Mouse (Mus musculus) kidney, embryonic 15.5 days (tissue): ENCODE measurements around the gene Kitl. TPM values are rescaled to one million over a fixed set of nuclear protein-coding genes. Genes with fewer than 3 reads are reported as not detected.

ENCODE experiments used
- ATAC-seq: fragments of 200-750 bp; cut with Nextera tagmentation; replicated peaks from 2 replicates; pipeline ENCODE4 v1.8.0; 2017; ENCODE audit warnings: moderate TSS enrichment; ENCODE audit not compliant: low FRiP score
- H3K27ac ChIP-seq: fragments of 300-500 bp; sonication (generic); 2 replicates; pipeline ENCODE4 v1.5.1; 2015; ENCODE audit warnings: mild to moderate bottlenecking, inconsistent platforms
- H3K27me3 ChIP-seq: fragments of 300-500 bp; sonication (generic); 2 replicates; pipeline ENCODE4 v1.6.1; 2015; ENCODE audit warnings: inconsistent platforms
- H3K36me3 ChIP-seq: fragments of 300-500 bp; sonication (generic); 2 replicates; pipeline ENCODE4 v1.6.1; 2015; ENCODE audit warnings: inconsistent platforms
- H3K4me1 ChIP-seq: fragments of 300-500 bp; sonication (generic); 2 replicates; pipeline ENCODE4 v1.6.1; 2015; ENCODE audit warnings: inconsistent platforms
- H3K4me2 ChIP-seq: fragments of 300-500 bp; sonication (generic); 2 replicates; pipeline ENCODE4 v1.6.1; 2015; ENCODE audit warnings: moderate library complexity, mild to moderate bottlenecking, inconsistent platforms
- H3K4me3 ChIP-seq: fragments of 300-500 bp; sonication (generic); replicated peaks from 2 replicates; pipeline ENCODE4 v1.5.1; 2015; ENCODE audit warnings: mild to moderate bottlenecking, inconsistent platforms
- H3K9ac ChIP-seq: fragments of 300-500 bp; sonication (generic); 2 replicates; pipeline ENCODE4 v1.6.1; 2015; ENCODE audit warnings: mild to moderate bottlenecking, inconsistent platforms
- H3K9me3 ChIP-seq: fragments of 300-500 bp; sonication (generic); replicated peaks from 2 replicates; pipeline ENCODE4 v1.6.1; 2016; ENCODE audit warnings: inconsistent platforms
- WGBS: fragments of 180-500 bp; shearing (Covaris S2); methylation state at CpG from one replicate; pipeline ENCODE4 v1.1.7; 2015; ENCODE audit warnings: mixed read lengths; 5-methylcytosine and 5-hydroxymethylcytosine counted together
- polyA plus RNA-seq: library from polyadenylated mRNA; unstranded; fragments of >200 nt; fragmentation: Nextera tagmentation; extraction: Ambion mirVana; gene quantifications from 2 replicates; pipeline ENCODE4 v1.2.1, GENCODE M21; 2015

Kitl gene
- 24.3 and 26.3 TPM in 2 replicates for polyA plus RNA-seq

DNA sequence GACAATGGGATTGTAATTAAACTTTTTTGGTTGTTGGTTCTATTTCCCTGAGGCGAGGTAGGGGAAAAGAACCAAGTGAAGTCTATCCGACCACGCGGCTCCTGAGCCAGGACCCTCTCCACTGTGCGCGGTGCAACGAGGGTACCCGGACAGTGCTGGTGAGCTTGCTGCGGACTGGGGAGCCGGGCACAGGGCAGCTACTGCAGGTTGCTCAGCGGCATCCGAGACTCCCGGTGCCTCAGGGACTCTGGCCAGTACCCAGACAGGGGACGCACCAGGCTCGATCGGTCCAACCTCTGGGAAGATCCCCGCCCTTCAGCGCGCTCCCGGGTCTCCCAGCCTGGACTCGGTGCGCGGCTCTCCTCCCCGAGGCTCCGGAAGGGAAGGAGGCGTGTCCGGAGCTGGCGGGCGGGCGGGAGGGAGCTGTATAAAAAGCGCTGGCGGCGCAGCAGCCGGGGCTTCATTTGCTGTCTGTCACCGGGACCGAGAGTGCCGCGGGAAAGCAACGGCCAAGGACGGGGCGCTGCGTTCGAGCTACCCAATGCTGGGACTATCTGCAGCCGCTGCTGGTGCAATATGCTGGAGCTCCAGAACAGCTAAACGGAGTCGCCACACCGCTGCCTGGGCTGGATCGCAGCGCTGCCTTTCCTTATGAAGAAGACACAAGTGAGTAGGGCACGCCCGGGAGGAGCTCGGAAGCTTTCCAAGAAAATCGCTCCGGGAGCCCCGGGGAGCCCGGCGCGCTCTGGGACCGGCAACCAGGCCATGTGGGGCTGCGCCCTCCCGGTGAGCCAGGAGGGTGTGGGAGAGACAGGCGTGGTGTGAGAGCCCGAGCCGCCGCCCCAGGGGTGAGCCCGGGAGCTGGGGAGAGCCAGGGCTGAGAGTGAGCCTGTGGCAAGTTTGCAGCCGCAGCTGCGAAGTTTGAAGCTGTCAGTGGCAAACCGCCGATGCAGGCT is at the start of gene Kitl:
Gene Kitl, plus strand, starts transcription at position 261 of the 956 bp plus-strand sequence.
- H3K36me3 ChIP-seq: no peaks in the 10 kb centered on the region
- H3K4me2 ChIP-seq: peak within 1 kb of the TSS; percentile 96
- peak within 1 kb of the TSS; percentile 76 for H3K9ac ChIP-seq
- H3K9me3 ChIP-seq: no peaks in the 10 kb centered on the region
- H3K4me1 ChIP-seq: peaks cover 32% of the 10 kb centered on the region
- peaks cover 36% of the 10 kb centered on the region for H3K27me3 ChIP-seq
- under 1% methylated on average over 68 of the region's 70 CpGs for WGBS
- H3K4me3 ChIP-seq: peak within 1 kb of the TSS; percentile 83
- ATAC-seq: peak; percentile 94
- H3K27ac ChIP-seq: peak within 1 kb of the TSS; percentile 78

GRCm38 (mm10) chr10:99972866-99973265 is 42.6 kb upstream of the Kitl start:
- H3K36me3 ChIP-seq: no peaks in the 10 kb centered on the region
- H3K9ac ChIP-seq: no peak overlapping the region
- ATAC-seq: peak; percentile 52; the same call in 1 of the 2 replicates
- H3K27ac ChIP-seq: no peak overlapping the region
- no peak overlapping the region for H3K4me3 ChIP-seq
- 0 out of 2 replicates have a peak overlapping the region, but pooled peaks have one; percentile 5 for H3K4me2 ChIP-seq
- H3K9me3 ChIP-seq: no peaks in the 10 kb centered on the region
- H3K4me1 ChIP-seq: no peaks in the 10 kb centered on the region
- no peaks in the 10 kb centered on the region for H3K27me3 ChIP-seq
- WGBS: 58% methylated on average over 8 of the region's 8 CpGs

- Histone ChIP-seq H3K4me1 (no peaks in the 10 kb centered on the region), H3K4me3 (no peak overlapping the region), H3K27me3 (no peaks in the 10 kb centered on the region), H3K9ac (no peak overlapping the region), H3K9me3 (no peaks in the 10 kb centered on the region), H3K36me3 (no peaks in the 10 kb centered on the region), H3K4me2 (no peak overlapping the region), H3K27ac (no peak overlapping the region)
- WGBS: 76% methylated on average over 3 of the region's 3 CpGs
- no peak for ATAC-seq
These were observed 35.3 kb upstream of the Kitl start for GRCm38 (mm10) chr10:99980096-99980495.

- H3K27ac ChIP-seq: no peak overlapping the region
- ATAC-seq: no peak
These were observed 34.5 kb upstream of the Kitl start for GRCm38 (mm10) chr10:99980916-99981315.

GRCm38 (mm10) chr10:99981887-99982286 is 33.5 kb upstream of the Kitl start:
- H3K27ac ChIP-seq: no peak overlapping the region
- WGBS: 89% methylated on average over 5 of the region's 5 CpGs
- no peak overlapping the region for H3K4me3 ChIP-seq
- no peak overlapping the region for H3K9ac ChIP-seq
- H3K36me3 ChIP-seq: no peaks in the 10 kb centered on the region
- no peaks in the 10 kb centered on the region for H3K9me3 ChIP-seq
- no peaks in the 10 kb centered on the region for H3K27me3 ChIP-seq
- no peaks in the 10 kb centered on the region; the same call in 1 of the 2 replicates for H3K4me1 ChIP-seq
- no peak overlapping the region for H3K4me2 ChIP-seq
- no peak for ATAC-seq

More at GRCm38 (mm10) chr10:99980916-99981315, 34.5 kb upstream of the Kitl start:
- H3K36me3 ChIP-seq: no peaks in the 10 kb centered on the region
- no peaks in the 10 kb centered on the region for H3K9me3 ChIP-seq
- 65% methylated on average over 2 of the region's 2 CpGs for WGBS
- H3K4me3 ChIP-seq: no peak overlapping the region
- H3K27me3 ChIP-seq: no peaks in the 10 kb centered on the region
- no peaks in the 10 kb centered on the region for H3K4me1 ChIP-seq
- no peak overlapping the region for H3K9ac ChIP-seq
- H3K4me2 ChIP-seq: no peak overlapping the region

DNA sequence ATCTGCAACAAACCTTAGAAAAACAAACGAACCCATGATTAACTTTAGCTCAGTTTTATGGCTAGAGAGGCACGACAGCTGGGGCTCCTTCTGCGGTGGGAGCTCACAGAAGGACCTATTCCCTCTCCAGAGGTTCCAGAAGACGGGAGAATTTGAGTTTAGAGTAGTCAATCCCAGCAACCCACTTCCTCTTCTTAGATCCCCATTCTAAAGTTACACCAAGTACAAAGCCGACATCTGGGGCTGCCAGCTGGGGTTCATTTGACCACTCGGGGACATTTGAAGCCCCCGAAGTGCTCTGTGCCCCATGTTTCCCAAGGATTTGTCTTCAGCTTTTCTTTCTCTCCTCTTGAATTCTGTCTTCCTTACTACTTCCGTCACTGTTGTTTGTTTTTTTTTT is 28.7 kb upstream of the Kitl start:
- Histone ChIP-seq H3K4me2 (peak overlapping the region; percentile 45), H3K9me3 (no peaks in the 10 kb centered on the region), H3K4me1 (peaks cover 5% of the 10 kb centered on the region), H3K9ac (no peak overlapping the region), H3K27ac (no peak overlapping the region), H3K36me3 (no peaks in the 10 kb centered on the region), H3K4me3 (no peak overlapping the region), H3K27me3 (no peaks in the 10 kb centered on the region)
- ATAC-seq: no peak
- 35% methylated on average over 8 of the region's 8 CpGs for WGBS

DNA sequence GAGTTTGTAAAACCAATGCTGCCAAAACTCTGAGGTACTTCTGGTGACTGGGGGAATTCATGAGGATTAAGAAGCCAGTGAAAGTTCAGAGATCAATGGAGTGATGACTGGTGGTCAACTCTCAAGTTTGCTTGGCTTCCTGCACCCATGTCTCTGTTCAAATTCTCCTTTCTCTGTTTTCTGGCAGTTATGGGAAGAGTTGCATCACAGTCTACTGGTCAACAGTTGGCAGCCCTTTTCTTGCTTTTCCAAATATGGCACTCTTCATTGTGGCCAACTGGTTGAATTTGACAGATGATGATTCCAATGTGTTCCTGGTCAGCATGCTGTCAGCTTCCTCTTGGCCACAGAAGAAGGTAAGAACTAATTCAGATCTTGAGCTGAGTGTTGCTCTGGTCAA is 25.7 kb upstream of the Kitl start:
- ATAC-seq: no peak
- no peaks in the 10 kb centered on the region for H3K9me3 ChIP-seq
- no peak overlapping the region for H3K27ac ChIP-seq
- no peak overlapping the region for H3K4me3 ChIP-seq
- H3K9ac ChIP-seq: no peak overlapping the region
- H3K36me3 ChIP-seq: no peaks in the 10 kb centered on the region
- H3K4me2 ChIP-seq: no peak overlapping the region
- H3K27me3 ChIP-seq: no peaks in the 10 kb centered on the region
- peaks cover 5% of the 10 kb centered on the region for H3K4me1 ChIP-seq

DNA sequence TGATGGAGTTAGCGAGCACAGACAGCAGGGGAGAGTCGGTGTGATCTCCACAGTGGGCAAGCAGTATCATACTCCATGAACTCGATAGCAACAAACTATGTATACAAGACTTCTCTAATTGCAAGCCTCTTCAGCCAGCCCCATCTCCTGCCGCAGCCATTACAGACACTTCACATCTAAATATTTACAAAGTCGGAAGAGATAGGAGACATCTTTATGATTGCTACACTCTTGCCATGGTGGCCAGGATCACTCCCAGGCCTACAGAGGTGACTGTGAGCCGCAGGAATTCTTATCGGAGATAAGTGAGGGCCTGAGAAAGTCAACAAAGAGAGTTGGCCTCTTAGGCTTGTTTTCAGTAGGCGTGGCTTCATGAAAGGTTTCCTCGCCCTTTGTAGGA is 23.3 kb upstream of the Kitl start:
- no peak overlapping the region for H3K9ac ChIP-seq
- 83% methylated on average over 9 of the region's 9 CpGs for WGBS
- H3K4me3 ChIP-seq: no peak overlapping the region
- peaks cover 4% of the 10 kb centered on the region for H3K4me1 ChIP-seq
- no peak for ATAC-seq
- H3K36me3 ChIP-seq: no peaks in the 10 kb centered on the region
- H3K9me3 ChIP-seq: no peaks in the 10 kb centered on the region
- H3K4me2 ChIP-seq: no peak overlapping the region
- no peak overlapping the region for H3K27ac ChIP-seq
- H3K27me3 ChIP-seq: no peaks in the 10 kb centered on the region

DNA sequence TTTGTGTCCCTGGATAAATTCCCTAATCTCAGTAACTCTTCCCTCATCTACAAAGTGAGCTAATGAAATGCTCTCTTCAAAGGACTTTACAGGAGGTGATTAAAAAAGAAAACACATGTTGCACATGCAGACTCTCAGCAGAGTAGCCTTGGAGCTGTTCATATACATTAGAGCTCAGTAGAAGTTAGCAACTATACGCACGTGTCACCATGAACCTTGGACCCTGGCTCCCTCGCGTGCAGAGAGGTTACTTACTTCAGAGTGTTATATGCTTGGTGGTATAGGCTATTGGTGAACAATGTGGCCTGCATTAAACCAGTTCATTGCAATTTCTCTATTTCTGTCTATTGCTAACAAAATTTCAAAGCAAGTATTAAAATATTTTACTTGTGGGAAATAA is 14.0 kb upstream of the Kitl start:
- Histone ChIP-seq H3K36me3 (no peaks in the 10 kb centered on the region), H3K27ac (no peak overlapping the region), H3K27me3 (no peaks in the 10 kb centered on the region), H3K4me1 (no peaks in the 10 kb centered on the region), H3K4me2 (no peak overlapping the region), H3K9ac (no peak overlapping the region), H3K4me3 (no peak overlapping the region), H3K9me3 (no peaks in the 10 kb centered on the region)
- WGBS: 79% methylated on average over 4 of the region's 4 CpGs
- ATAC-seq: no peak

DNA sequence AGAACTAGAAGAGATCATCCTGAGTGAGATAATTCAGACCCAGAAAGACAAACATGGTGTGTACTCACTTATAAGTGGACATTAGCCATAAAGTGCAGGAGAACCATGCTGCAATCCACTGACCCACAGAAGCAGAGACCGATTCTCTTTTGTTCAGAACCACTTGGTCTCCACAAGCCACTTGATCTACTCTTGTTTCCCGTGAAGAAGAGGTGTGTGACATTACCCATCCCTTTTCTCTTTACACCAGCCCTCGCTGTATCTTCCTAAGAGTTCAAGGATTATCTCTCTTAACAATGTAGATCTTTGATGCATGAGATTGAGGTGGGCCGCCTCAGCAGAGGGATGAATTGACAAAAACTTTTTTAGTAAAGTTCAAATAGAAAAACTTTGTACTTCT is 11.6 kb upstream of the Kitl start:
- Histone ChIP-seq H3K9ac (no peak overlapping the region), H3K36me3 (no peaks in the 10 kb centered on the region), H3K9me3 (no peaks in the 10 kb centered on the region), H3K27me3 (no peaks in the 10 kb centered on the region), H3K4me3 (no peak overlapping the region), H3K4me1 (no peaks in the 10 kb centered on the region), H3K27ac (no peak overlapping the region), H3K4me2 (no peak overlapping the region)
- no peak for ATAC-seq
- WGBS: 92% methylated on average over 4 of the region's 4 CpGs

- H3K27ac ChIP-seq: no peak overlapping the region
- H3K27me3 ChIP-seq: peaks cover 17% of the 10 kb centered on the region
- H3K4me2 ChIP-seq: peak overlapping the region; percentile 33
- H3K9me3 ChIP-seq: no peaks in the 10 kb centered on the region
- H3K9ac ChIP-seq: no peak overlapping the region
- 0 out of 2 replicates have a peak, but pooled peaks have one; percentile 41 for ATAC-seq
- no peaks in the 10 kb centered on the region for H3K36me3 ChIP-seq
- 46% methylated on average over 6 of the region's 6 CpGs for WGBS
- peaks cover 19% of the 10 kb centered on the region for H3K4me1 ChIP-seq
- H3K4me3 ChIP-seq: no peak overlapping the region
These were observed 5.7 kb upstream of the Kitl start for GRCm38 (mm10) chr10:100009681-100010080.

GRCm38 (mm10) chr10:100010291-100010690 is 5.1 kb upstream of the Kitl start:
- peak; percentile 47; the same call in 1 of the 2 replicates for ATAC-seq

More at GRCm38 (mm10) chr10:100010291-100010690, 5.1 kb upstream of the Kitl start:
- Histone ChIP-seq H3K27ac (no peak overlapping the region), H3K36me3 (no peaks in the 10 kb centered on the region), H3K4me3 (0 out of 2 replicates have a peak overlapping the region, but pooled peaks have one; percentile 3), H3K27me3 (peaks cover 17% of the 10 kb centered on the region), H3K9ac (no peak overlapping the region), H3K4me2 (peak overlapping the region; percentile 33), H3K9me3 (no peaks in the 10 kb centered on the region), H3K4me1 (peaks cover 19% of the 10 kb centered on the region)
- 55% methylated on average over 9 of the region's 9 CpGs for WGBS
